Mouse (Mus musculus) right cerebral cortex, postnatal 25 days (tissue): ENCODE measurements around the gene Agbl5.

ENCODE experiments used
- DNase-seq: peaks from one replicate; pipeline ENCODE4 v3.0.0; 2022

The Agbl5 gene

DNA sequence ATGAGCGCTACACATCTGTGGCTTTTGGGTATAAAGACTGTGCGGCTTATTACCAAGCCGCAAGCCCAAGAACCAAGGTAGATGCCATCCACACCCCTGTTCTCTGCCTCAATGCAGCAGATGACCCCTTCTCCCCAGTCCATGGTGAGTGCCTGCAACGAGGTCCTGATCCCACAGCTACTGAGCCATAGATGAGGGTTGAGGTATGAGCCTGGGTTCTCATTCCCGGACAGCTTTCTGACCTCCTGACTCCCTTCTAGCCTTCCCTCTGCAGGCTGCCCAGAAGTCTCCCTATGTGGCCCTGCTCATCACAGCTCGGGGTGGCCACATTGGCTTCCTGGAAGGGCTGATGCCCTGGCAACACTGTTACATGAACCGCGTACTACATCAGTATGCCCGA, 66.1 kb downstream of the Agbl5 start:
- DNase-seq: no peak

GRCm38 (mm10) chr5:30955751-30956150, 67.3 kb downstream of the Agbl5 start:
- no peak for DNase-seq
